Mouse (Mus musculus) olfactory bulb, adult 2 months (tissue): ENCODE measurements around the gene Lcn3.

Experiments
- CTCF ChIP-seq: fragments of 200-500 bp; IDR thresholded peaks from 2 replicates; pipeline ENCODE4 v1.5.1; 2012; ENCODE audit warnings: low read depth, mild to moderate bottlenecking, low read length, moderate library complexity; ENCODE audit not compliant: insufficient read depth
- POLR2A ChIP-seq: fragments of 200-500 bp; IDR thresholded peaks from 2 replicates; pipeline ENCODE4 v1.6.1; 2012; ENCODE audit warnings: mild to moderate bottlenecking, low read depth, low read length, moderate library complexity; ENCODE audit not compliant: insufficient read depth

- TF ChIP-seq POLR2A (no peak), CTCF (no peak)
These were observed 13.7 kb downstream of the Lcn3 start for GRCm38 (mm10) chr2:25779076-25779475.
